Mouse (Mus musculus) liver, postnatal 0 days (tissue): Measurements from ENCODE around the gene Ubash3a. TPM values are rescaled to one million over a fixed set of nuclear protein-coding genes. Genes with fewer than 3 reads are reported as not detected.

Experiments used
- ATAC-seq: fragments of 200-750 bp; cut with Nextera tagmentation; 2 replicates; pipeline ENCODE4 v1.8.0; 2017; ENCODE audit warnings: mild to moderate bottlenecking, moderate library complexity
- DNase-seq: peaks from one replicate; pipeline ENCODE4 v3.0.0-alpha.2; 2016
- H3K27ac ChIP-seq: fragments of 300-500 bp; sonication (generic); 2 replicates; pipeline ENCODE4 v1.5.1; 2014; ENCODE audit warnings: antibody characterized with exemption, moderate library complexity, mild to moderate bottlenecking, low read depth
- H3K27me3 ChIP-seq: fragments of 300-500 bp; sonication (generic); 2 replicates; pipeline ENCODE4 v1.6.1; 2014; ENCODE audit warnings: low read length, control low read depth, mixed read lengths; ENCODE audit not compliant: insufficient read depth
- H3K36me3 ChIP-seq: fragments of 300-500 bp; sonication (generic); replicated peaks from 2 replicates; pipeline ENCODE4 v1.6.1; 2014; ENCODE audit warnings: mild to moderate bottlenecking, control low read depth, low read length, moderate library complexity, mixed read lengths; ENCODE audit not compliant: insufficient read depth
- H3K4me1 ChIP-seq: fragments of 300-500 bp; sonication (generic); 2 replicates; pipeline ENCODE4 v1.6.1; 2014; ENCODE audit warnings: antibody characterized with exemption, mild to moderate bottlenecking, control low read depth; ENCODE audit not compliant: insufficient read depth
- H3K4me2 ChIP-seq: fragments of 300-500 bp; sonication (generic); 2 replicates; pipeline ENCODE4 v1.6.1; 2014; ENCODE audit warnings: low read depth, mild to moderate bottlenecking, low read length, moderate library complexity, mixed read lengths
- H3K4me3 ChIP-seq: fragments of 300-500 bp; sonication (generic); 2 replicates; pipeline ENCODE4 v1.5.1; 2014; ENCODE audit warnings: low read depth, low read length
- H3K9ac ChIP-seq: fragments of 300-500 bp; sonication (generic); replicated peaks from 2 replicates; pipeline ENCODE4 v1.6.1; 2014; ENCODE audit warnings: mild to moderate bottlenecking, moderate library complexity
- H3K9me3 ChIP-seq: fragments of 300-500 bp; sonication (generic); 2 replicates; pipeline ENCODE4 v1.6.1; 2016; ENCODE audit warnings: mild to moderate bottlenecking, control low read depth, low read length, mixed read lengths
- CTCF ChIP-seq: sonication (generic); IDR thresholded peaks from 2 replicates; pipeline ENCODE4 v1.5.1; 2016; ENCODE audit warnings: antibody characterized with exemption, low read depth
- EP300 ChIP-seq: IDR thresholded peaks from 2 replicates; pipeline ENCODE4 v1.6.1; 2016; ENCODE audit warnings: antibody characterized with exemption, low read depth, mild to moderate bottlenecking
- WGBS: fragments of 180-500 bp; shearing (Covaris S2); extraction: QIAGEN DNeasy Blood & Tissue Kit; methylation state at CpG from one replicate; pipeline ENCODE4 v1.1.7; 2014; ENCODE audit not compliant: insufficient replicate concordance; 5-methylcytosine and 5-hydroxymethylcytosine counted together
- polyA plus RNA-seq: library from polyadenylated mRNA; unstranded; fragments of >200 nt; fragmentation: Nextera tagmentation; extraction: Ambion mirVana; gene quantifications from 2 replicates; pipeline ENCODE4 v1.2.1, GENCODE M21; 2015

The Ubash3a gene
- polyA plus RNA-seq, 1 experiment from 2014 or later = 4.6 TPM

DNA sequence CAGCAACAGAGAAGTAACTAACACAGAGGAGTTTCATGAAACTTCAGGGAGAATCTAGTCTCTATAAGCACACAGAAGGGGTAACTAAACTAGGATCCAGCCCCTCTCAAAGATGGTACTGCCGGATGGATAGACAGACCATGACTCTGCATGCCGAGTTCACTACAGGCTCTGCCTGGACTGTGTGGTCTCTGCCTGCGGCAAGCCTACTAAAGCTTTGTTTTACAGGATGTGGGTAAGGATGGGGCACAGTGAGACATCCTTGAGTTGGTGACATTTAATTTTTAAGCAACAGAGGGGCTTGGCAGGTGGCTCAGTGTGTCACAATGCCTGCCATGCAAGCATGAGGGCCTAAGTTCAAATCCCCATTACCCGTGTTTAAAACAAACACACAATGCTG lies 31.4 kb upstream of the Ubash3a start:
- Histone ChIP-seq H3K9me3 (no peaks in the 10 kb centered on the region), H3K27ac (no peak overlapping the region), H3K36me3 (no peaks in the 10 kb centered on the region), H3K9ac (no peak overlapping the region), H3K4me1 (peaks cover 4% of the 10 kb centered on the region; the same call in 1 of the 2 replicates), H3K4me3 (no peak overlapping the region), H3K27me3 (no peaks in the 10 kb centered on the region), H3K4me2 (no peak overlapping the region)
- ATAC-seq (no peak), DNase-seq (no peak)
- WGBS = 52% methylated on average over 4 of the region's 4 CpGs
- no peak for TF ChIP-seq CTCF

DNA sequence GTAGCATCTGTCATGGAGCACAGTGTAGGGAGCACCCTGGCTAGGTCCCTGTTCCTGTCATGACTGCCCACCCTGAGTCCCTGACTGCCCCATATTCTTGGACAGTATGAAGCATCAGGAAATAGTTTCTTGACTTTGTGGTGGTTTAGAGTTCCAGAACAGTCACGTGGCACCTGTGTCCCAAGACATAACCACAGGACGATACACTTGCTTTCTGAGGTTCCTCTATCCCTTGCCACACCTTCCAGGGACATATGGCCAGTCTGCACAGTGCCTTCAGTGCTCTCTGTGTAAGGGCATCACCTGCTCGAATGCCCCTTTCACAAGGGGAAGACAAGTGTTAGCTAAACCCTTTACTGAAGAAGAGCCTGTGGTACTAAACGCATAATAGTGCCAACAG lies 26.2 kb upstream of the Ubash3a start:
- Histone ChIP-seq H3K36me3 (no peaks in the 10 kb centered on the region), H3K4me2 (no peak overlapping the region), H3K9me3 (no peaks in the 10 kb centered on the region), H3K4me1 (peaks cover 14% of the 10 kb centered on the region), H3K9ac (no peak overlapping the region), H3K27me3 (no peaks in the 10 kb centered on the region), H3K27ac (0 out of 2 replicates have a peak overlapping the region, but pooled peaks have one; percentile 16), H3K4me3 (no peak overlapping the region)
- ATAC-seq = no peak
- DNase-seq = no peak
- TF ChIP-seq EP300 = no peak
- no peak for TF ChIP-seq CTCF
- 59% methylated on average over 4 of the region's 4 CpGs for WGBS

DNA sequence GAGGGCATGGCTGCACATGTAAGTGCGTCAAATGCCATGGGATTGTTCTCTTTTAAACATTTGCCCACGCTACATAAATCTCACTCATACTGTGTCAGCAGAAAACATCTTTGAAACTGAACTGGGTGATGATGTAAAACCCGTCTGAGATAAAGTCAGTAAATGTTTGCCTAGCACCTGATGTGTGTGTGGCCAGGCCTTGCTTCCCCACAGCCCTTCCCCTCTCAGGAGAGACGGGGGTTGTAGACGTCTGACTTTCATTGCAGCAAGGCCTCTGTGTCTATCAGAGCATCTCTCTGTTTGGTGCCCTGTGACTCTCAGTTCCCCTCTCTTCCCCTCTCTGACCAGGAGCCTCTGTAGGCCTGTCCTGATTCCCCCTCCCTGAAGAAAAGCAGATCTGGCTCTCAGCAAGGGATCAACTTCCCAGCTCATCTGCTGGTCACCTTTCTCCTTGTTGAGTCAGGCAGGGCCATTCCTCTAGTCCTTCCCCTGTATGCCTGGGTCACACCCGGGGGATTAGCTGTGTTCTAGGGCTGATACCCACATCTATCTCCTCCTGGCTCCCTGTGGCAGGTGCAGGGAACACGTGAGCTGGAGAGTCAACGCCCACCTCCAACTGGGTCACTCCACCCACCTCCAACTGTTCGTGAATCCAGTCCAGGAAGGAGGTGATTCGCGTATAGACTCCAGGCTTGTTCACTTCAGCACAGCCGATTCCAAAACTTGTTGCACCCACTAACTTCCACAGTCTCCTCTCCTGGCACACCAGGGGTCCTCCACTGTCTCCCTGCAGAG lies 24.3 kb upstream of the Ubash3a start:
- no peak overlapping the region for H3K9ac ChIP-seq
- H3K4me1 ChIP-seq = peaks cover 14% of the 10 kb centered on the region
- H3K4me2 ChIP-seq = peak overlapping the region; percentile 7; the same call in 1 of the 2 replicates
- H3K27me3 ChIP-seq = no peaks in the 10 kb centered on the region
- peak; percentile 81 for ATAC-seq
- no peaks in the 10 kb centered on the region for H3K36me3 ChIP-seq
- DNase-seq = peak; percentile 47
- TF ChIP-seq EP300 (no peak), CTCF (no peak)
- H3K27ac ChIP-seq = no peak overlapping the region
- H3K9me3 ChIP-seq = no peaks in the 10 kb centered on the region
- 53% methylated on average over 12 of the region's 12 CpGs for WGBS
- no peak overlapping the region for H3K4me3 ChIP-seq

DNA sequence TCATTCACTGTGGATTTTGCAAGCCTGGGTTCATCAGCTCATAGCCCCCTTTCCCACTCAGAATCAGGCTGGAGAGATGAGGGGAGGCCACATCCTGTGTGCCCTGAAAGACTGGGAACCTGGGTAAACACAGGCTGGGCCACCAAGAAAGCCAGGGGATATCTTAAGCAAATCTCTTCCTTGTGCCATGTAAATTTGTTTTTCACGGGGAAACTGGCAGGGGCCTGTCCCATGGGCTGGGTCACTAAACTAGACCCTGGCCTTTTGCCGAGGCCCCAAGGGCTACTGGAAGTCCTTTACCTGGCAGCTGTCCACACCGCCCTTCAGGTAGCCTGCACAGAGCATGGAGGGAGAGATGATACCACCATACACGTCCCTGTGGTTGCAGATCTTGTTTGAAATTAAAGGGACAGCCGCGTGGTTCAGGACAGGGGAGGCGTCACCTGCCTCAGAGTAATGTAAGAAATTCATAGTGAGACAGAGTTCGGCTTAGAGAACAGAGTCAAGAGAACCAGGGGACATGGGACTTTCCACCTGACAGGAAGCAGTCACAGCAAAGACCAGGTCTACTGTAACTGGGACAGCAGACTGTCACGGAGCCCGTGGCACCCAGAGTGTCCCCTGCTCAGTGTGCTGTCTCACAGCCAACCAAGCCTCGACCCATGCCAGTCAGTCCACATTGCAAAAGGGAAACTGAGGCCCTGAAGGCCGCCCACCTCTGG lies 23.2 kb upstream of the Ubash3a start:
- Histone ChIP-seq H3K9me3 (no peaks in the 10 kb centered on the region), H3K27ac (no peak overlapping the region), H3K36me3 (no peaks in the 10 kb centered on the region), H3K9ac (no peak overlapping the region), H3K4me3 (no peak overlapping the region), H3K4me1 (peaks cover 14% of the 10 kb centered on the region), H3K27me3 (no peaks in the 10 kb centered on the region), H3K4me2 (no peak overlapping the region)
- DNase-seq = no peak
- WGBS = 66% methylated on average over 12 of the region's 12 CpGs
- ATAC-seq = no peak
- TF ChIP-seq EP300 (no peak), CTCF (no peak)

DNA sequence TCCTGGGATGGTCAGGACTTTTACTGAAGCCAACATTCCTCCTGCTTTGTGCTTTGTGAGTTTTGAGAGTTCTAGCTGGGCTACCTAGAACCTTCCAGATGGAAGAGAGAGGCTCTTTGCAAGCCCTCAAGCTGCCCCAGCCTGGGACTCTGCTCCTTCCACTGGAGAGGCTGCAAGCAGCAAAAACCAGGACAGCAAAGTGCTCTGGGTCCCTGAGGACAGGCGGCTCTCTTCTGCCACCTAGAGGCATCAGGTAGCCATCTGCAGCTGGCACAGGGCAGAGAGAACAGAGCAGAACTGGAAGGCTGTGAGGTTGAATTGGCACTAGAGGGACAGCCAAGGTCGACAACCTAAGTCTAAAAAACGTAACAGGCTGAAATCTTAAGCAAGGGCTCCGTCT lies 20.3 kb upstream of the Ubash3a start:
- 14% methylated on average over 4 of the region's 4 CpGs for WGBS
- peak; percentile 52 for ATAC-seq

DNA sequence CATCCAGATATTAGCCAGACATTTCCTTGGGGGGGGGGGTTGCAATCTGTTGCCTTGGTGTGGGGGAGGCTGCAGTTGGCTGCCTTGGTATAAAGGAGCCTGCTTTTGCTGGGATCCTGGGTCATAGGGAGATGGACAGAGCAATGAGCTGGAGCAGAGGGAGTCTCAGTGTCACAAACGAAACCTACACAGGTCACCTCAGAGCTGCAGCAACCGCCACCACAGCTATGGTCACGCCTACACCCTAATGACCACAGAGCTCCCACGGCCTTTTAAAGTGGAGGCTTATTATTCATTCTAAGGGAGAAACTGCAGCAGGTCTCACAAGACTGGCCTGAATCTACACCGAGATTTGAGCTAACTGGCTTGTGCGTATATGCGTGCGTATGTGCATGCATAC lies 15.8 kb upstream of the Ubash3a start:
- Histone ChIP-seq H3K9me3 (no peaks in the 10 kb centered on the region), H3K9ac (no peak overlapping the region), H3K4me2 (no peak overlapping the region), H3K4me1 (0 out of 2 replicates have a peak, but pooled peaks cover 7% of the 10 kb centered on the region), H3K27ac (peak overlapping the region; percentile 22; the same call in 1 of the 2 replicates), H3K27me3 (no peaks in the 10 kb centered on the region), H3K4me3 (no peak overlapping the region), H3K36me3 (no peaks in the 10 kb centered on the region)
- TF ChIP-seq CTCF (no peak), EP300 (no peak)
- ATAC-seq (no peak), DNase-seq (no peak)
- WGBS = 75% methylated on average over 8 of the region's 8 CpGs

More for the DNA sequence above, 20.3 kb upstream of the Ubash3a start:
- no peak overlapping the region for H3K27ac ChIP-seq
- no peak overlapping the region for H3K4me3 ChIP-seq
- no peak overlapping the region for H3K9ac ChIP-seq
- no peaks in the 10 kb centered on the region for H3K9me3 ChIP-seq
- no peak overlapping the region for H3K4me2 ChIP-seq
- TF ChIP-seq EP300 (no peak), CTCF (peak; percentile 96)
- H3K4me1 ChIP-seq = peaks cover 9% of the 10 kb centered on the region
- H3K27me3 ChIP-seq = no peaks in the 10 kb centered on the region
- no peaks in the 10 kb centered on the region for H3K36me3 ChIP-seq
- DNase-seq = peak; percentile 79
